Mouse (Mus musculus) kidney, postnatal 36 days (tissue): ENCODE measurements around the gene Arid1b.

Source experiments
- DNase-seq, 2 experiments: peaks; one replicate each; pipeline ENCODE4 v3.0.0; 2021 to 2022; ENCODE audit warnings: mixed read lengths in 2 of 2

Gene Arid1b

DNA sequence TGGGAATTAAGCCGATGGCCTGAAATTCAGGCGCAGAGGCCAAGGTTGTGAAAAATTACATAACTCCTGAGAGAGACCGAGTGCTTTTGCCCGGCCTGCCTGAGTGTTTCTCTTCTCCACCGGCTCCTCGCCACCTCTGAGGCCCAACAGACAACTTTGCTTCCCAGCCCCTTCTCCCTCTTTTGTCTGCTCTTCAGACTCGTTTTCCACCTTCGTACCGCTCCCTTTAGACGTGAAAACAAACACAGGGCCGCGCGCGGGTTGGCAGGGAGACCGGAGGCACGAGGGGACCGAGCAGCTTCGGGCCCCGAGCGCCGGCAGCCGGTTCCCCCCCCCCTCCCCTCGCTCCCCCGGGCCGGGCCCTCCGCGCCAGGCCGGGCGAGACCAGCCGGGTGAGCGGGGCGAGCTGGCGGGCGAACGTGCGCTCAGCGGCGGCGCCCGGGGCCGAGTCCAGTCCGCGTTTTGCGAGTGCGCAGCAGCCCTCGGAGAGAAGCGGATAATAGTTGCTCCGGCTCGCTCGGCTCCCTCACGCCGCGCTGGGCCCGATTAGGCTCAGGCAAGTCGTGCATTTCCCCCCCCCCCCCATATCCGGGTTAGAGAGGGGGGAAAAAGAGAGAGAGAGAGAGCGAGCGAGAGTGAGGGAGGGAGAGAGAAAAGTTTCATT lies at the start of gene Arid1b:
Arid1b (plus strand) TSS at position 493 of the 664 bp plus-strand sequence.
- peak; percentile 83 to 90 for DNase-seq

DNA sequence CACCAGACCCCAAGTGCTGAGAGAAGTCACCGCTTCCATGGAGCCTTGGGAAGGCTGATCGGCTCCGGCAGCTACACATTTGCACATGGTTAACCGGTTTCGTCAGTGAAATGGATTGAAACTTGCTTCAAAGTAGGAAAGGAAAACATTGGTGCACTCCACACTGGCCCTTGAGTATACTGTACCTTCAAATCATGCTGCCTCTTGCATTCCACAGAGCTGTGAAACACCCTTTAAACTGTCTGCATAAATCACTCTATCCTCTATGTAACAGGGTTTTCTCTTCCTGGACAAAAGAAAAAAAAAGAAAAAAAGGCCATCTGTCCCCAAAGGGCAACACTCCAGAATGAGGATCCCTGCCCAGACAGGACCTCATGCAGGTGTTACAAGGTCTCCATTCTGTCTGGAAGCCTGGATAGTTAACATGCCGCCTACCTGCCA lies 48.8 kb upstream of the Arid1b start:
- DNase-seq, result peak in 1 of 2 experiments; percentile 15

DNA sequence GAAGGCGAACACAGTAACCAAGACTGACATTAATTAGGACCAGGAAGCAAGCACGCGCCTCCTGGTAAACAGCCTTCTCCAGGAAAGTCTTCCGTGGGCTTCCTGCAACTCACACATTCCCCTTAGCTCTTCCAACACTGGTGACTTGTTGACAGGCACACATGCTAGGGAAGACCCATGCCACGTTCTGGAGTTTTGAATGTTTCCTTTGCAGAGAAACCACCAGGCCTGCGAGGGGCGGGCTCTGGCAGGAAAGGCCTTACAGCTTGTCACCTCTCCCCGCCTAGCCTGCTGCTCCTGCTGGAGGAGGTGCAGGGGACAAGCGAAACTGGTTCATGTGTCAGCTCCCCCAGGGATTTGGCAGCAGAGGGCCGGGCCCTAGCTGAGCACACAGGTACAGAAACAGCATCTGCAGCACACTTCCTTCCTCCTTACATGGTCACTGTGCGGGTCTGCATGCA lies 48.2 kb upstream of the Arid1b start:
- peak; percentile 78 for DNase-seq

DNA sequence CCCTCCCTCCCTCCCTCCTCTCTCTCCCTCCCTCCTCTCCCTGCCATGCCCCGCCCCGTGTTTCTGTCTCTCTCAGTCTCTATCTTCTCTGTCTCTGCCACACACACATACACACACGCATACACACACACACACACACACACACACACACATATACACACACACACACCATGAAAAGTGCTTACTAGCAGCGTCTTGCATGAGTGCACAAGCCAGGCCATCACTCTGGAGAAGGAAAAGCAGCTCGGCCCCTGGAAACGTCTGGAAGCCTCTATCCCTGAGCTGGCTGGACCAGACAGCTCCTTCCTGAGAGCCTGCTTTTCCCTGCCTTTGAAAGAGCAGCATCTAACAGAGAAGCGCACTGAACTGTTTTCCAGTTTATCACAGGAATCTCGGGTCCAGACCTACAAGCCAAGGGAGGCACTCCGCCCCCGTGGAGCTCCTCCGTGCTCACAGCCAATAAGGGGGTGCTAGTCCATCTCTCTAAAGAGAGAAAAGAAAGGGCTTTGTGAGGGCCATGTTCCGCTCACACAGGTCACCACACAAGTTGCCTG lies 47.6 kb upstream of the Arid1b start:
- peak; percentile 72 to 76 for DNase-seq

DNA sequence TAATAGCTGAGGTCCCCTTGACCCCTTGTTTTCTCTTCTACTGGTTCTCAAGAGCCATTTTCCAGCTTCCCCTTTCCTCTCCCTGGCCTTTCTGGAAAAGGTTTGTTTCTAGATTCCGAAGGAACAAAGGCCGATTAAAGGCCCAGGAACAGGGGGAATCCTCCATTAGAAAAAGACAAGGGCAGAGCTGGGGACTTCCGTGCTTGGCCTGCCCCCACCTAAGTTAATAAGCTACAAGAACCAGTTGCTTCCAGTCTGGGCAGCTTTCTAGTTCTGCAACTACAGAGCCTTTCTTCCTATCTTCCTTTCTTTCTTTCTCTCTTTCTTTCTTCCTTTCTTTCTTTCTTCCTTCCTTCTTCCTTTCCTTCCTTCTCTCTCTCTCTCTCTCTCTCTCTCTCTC lies 47.1 kb upstream of the Arid1b start:
- DNase-seq, result peak; percentile 79 to 89

DNA sequence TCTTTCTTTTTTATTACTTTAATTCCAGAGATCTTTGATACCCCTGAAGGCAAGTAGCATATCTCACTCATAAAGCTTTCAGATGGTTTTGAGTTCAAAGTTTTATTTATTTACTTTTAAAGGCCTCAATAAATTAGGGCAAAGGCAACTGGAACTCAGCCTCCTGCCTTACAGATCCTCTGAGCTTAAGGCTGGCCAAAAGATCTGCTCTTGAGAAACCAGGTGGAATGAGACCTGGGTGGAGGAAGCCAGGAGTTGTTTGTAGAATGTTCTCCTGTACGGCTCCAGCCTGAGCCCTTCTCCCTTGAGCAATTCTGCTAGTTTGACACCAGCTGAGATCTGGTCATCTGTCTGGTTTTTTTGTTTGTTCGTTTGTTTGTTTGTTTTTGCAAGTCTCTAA lies 46.7 kb upstream of the Arid1b start:
- peak; percentile 46 to 65 for DNase-seq

DNA sequence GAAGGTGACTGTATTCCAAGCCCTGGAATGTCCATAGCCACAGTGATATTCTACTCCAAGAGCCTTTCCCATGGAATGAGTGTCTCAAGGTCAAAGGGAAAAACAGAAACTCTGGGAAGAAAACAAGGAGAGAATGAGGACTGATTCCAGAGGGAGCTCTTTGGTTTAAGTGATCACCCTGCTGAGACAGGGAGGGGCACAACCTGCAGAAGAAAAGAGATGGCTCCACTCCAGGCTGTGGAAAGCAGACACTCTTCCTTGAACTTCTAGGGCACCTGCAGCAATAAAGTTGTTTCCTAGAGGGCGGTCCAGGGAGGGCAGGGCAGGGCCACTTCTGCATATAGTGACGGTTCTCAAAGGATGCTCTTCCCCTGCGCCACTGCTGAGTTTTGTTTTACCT lies 45.6 kb upstream of the Arid1b start:
- DNase-seq, result peak; percentile 42 to 51

DNA sequence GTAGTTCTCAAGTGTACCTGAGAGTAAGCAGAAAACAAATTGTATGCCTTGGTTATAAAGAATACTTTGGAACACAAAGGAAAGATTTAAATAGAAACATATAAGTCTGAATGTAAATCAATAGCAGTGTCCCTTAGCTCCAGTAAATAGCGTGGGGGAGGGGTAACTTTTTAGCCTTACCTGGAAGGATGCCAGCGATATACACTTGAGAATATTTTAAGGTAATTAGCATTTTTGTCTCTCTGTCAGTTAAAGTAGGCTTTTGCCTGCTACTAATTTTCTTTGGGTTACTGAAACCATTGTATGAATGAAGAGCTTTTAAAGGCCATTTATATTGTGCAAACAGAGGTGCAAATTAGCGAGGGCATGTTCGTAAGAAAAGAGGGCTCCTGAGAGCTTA lies 39.7 kb upstream of the Arid1b start:
- no peak for DNase-seq

DNA sequence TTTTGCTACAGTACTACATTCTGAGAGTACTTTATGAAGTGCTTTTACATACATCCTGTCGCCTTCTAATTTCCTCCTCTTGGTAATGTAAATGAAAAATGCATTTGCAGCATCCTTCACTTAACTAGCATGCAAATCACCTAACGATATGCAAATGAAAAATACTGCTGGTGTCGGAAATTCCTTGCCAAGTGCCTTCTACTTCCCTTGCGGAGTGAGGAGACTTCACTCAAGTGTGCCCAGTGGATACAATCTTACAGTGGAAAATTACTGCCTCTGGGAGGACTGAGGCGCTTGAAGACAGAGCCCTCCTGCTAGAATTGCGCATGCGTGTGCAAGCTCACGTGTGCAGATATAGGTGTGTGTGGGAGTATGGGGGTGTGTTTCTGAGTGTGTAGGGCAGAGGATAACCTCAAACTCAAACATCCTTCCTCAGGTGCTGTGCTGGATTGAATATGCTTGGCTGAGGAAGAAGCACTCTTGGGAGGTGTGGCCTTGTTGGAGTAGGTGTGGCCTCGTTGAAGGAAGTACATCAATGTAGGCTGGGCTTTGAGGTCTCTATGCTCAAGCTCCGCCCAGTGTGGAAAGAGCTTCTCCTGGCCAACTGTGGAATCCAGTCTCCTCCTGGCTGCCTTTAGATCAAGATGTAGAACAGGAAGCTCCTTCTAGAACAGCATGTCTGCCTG lies 29.8 kb upstream of the Arid1b start:
- DNase-seq, result peak in 1 of 2 experiments; percentile 33

DNA sequence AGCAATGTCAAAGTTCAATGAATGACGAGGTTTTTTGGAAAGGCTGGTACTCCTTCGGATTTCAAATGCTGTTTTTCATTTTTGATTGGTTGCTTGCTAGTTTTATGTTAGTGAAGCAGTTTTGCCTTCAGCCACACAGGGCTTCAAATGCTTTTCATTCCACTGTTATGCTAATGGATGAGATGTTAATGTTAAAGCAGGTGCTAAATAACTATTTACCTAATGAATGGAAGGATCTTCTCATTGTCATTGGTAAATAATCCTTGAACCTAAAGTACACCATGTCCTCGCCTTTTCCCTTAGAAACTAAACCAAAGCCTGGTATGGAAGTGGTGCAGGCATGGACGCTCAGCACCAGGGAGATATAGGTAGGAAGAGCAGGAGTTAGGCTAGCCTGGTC lies 26.9 kb upstream of the Arid1b start:
- no peak for DNase-seq

DNA sequence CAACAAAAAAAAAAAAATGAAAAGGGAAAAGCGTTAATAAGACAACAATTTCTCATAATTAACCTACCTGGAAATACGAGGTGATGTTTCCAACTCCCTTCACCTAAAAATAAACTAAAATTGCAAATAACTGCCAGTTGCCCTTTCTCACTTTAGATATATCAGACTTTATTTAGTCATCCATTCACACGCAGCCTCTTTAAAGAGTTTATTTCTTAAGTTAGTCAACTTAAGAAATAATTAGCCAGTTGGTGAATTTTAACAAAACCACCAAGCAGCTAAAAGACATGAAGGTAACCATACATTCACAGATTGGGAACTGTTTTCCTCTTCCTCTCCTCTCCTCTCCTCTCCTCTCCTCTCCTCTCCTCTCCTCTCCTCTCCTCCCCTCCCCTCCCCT lies 26.1 kb upstream of the Arid1b start:
- no peak for DNase-seq

DNA sequence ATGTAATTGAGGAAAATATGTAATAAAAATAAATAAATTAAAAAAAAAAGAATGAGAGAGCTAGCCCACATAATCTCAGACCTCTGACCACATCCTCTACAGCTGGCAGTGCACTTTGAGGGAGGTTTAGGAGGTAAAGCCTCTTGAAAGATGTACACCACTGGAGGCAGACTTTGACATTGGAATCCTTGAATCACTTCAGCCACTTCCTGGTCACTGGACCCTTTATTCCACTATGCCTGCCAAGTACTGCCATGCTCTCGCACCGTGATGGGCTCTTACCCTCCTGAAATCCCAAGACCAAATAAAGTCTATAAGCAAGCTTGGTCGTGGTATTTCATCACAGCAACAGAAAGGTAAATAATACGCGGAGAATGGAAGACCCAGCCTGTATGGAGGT lies 25.3 kb upstream of the Arid1b start:
- peak; percentile 24 to 60 for DNase-seq

DNA sequence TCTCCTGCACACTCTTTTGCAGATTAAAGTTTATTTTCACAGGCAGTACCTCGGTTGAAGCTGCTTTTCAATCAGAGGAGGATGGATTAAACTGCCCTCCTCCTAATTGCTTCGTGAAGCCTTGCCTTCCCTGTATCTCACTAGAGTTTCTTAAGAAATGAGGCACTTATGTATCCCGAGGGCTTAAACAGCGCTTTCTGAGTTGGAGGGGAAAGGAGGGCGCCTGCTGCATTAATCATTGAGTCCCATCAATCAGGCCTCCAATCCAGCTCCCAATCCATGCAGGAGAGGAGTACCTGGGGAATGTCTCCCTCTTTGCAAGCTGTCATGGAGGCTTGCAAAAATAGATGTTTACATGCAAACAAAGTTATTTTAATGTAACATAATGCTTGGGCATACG lies 21.9 kb upstream of the Arid1b start:
- no peak for DNase-seq

DNA sequence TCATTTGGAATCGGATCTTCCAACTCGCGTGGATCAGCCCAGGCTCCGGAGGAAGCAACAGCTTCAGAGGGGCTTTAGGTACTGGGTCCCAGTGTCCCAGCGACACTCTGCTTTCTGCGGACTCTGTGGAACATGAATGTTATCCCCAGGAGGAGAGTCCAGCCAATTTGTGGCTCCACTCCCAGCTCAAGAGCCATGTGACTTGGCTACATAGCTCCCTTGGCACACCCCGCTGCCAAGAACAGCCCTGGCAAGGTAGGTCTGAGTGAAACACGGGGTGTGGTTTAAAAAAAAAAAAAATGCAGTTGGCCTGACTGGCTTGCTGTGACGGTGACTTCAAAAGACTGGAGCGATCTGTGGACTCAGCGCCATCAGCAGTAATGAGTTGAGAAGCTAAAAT lies 19.4 kb upstream of the Arid1b start:
- peak; percentile 89 to 95 for DNase-seq

DNA sequence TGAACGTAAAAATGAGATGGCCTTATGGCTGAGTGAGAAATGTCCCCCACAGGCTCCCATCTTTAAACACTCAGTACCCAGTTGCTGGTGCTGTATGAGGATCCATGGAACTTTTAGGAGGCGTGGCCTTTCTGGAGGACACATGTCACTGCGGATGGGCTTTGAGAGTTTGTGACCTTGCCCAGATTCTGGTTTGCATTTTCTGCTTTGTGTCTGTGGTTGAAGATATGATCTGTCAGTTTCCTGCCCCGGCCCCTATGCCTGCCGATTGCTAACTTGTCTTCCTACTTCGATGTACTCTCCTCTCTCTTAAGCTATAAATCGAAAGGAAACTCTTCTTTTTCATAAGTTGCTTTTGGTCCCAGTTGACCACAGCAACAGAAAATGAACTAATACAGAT lies 14.0 kb upstream of the Arid1b start:
- DNase-seq, result no peak

DNA sequence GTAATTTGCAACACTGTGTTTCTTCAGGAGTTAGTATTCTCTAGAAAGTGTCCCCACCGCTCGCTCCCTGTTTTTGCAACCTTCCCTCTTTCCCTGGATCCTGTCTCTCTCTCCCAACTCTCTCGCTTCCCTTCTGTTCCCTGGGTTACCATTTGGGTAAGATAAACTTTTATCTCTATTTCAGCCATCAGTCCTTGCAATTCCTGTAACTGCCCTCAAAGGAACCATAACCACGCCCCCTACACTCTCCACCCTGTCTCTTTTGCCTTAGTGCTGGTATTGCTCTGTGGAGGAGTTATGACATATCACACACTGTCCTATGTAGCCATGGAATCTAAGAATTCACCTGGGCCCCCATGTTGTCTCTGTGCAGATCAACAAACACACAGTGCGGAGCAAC lies 11.3 kb upstream of the Arid1b start:
- DNase-seq, result no peak

DNA sequence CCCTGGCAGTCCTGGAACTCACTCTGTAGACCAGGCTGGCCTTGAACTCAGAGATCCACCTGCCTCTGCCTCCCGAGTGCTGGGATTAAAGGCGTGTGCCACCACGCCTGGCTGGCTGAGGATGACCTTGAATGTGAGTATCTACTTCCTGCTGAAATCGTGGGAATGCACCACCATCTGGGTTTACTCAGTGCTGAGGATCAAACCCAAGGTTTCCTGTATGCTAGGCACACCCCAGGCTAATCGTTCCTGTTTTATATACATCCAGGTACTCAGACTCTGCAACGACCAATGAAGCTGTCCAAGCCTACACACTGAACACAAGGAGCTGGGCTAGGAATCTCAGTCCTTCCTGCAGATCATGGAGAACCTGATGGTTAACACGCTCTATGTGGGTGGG lies 9.4 kb upstream of the Arid1b start:
- no peak for DNase-seq

DNA sequence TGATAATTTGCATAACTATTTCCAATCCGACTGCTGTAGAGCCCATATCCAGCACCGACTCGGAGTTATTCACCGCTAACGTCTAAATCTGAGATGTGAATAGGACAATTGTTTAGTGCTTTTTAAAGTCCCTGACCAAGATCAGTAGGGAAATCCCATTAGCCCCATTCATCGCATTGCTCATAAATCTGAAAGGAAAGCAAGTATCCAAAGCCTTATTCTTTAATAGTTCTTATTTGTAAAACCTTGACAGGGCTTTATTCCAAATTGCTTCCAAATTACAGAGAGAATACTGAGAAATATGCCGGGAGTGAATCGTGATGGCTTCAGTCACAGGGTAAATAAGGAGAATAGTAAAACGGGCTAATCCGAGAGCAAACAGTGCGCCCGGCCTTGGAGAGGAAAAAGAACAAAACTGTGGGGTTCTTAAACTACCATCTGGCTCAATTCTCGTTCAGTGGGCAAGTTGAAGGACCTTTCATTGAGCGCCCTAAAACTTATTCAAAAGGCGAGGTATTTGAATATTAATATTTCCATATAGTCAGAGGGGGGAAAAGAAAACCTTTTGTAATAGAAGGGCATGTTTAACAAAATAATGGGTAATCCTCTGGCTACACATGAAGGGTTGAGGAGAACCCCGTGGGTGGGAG lies 3.1 kb upstream of the Arid1b start:
- DNase-seq, result no peak

DNA sequence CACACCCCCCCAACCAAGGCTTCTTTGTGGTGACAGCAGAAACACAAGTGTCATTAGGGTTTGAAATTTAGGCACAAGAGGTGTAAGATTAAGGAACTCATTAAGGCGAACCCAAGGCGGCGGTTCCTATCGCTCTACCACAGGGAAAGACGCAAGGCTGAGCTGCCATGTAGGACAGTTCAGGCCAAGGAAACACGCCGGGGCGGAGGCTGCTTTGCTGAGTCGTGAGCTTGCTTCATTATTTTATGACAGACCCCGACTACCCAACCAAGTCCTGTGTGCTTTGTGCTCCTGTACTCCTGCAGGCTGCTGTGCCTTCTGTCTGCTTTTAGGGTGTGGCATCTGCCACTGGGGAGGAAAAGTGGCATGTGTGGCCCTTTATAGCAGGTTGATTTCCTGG lies 2.5 kb upstream of the Arid1b start:
- no peak for DNase-seq

DNA sequence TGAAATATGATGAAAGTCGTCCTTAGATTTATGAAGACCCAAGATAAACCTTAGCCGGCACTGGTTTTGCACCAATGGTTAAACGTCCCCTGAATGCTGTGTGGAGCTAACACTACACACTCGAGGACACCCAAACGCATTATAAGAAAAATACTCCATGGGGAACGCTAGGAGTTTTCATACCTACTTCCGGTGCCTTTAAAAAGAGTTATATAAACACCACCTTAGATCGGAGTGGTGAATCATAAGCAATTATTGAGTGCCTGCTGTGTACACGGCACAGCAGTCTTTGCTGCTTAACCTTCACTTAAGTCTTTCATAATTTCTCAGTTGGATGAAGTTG lies 664 bp upstream of the Arid1b start:
- DNase-seq, result no peak

DNA sequence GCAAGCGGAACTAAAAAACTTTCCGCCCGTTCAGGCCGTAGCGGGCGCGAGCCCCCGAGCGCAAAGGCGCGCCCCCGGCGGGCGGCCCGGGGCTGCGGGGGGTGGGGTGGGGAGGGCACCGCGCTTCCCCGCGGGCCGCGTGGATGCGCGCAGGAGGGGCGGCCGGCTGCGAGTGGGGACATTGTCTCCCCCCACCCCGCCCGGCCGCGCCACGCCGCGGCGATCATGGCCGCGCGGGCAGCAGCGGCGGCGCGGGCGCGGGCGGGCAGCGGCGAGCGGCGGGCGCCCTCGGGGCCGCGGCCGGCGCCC lies 326 bp downstream of the Arid1b start:
- no peak for DNase-seq

DNA sequence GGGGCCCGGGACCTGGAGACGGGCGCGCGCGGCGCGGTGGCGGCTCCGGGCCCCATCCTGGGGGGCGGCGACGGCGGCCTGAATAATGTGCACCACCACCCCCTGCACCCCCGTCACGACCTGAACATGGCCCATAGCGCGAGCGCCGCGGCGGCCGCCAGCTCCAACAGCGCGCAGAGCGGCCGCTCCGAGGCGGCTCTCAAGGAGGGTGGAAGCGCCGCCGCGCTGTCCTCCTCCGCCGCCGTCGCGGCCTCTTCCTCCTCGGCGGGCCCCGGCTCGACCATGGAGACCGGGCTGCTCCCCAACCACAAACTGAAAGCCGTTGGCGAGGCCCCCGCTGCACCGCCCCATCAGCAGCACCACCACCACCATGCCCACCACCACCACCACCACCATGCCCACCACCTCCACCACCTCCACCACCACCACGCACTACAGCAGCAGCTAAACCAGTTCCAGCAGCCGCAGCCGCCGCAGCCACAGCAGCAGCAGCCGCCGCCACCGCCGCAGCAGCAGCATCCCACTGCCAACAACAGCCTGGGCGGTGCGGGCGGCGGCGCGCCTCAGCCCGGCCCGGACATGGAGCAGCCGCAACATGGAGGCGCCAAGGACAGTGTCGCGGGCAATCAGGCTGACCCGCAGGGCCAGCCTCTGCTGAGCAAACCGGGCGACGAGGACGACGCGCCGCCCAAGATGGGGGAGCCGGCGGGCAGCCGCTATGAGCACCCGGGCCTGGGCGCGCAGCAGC lies 855 bp downstream of the Arid1b start:
- DNase-seq, result peak; percentile 53 to 77

DNA sequence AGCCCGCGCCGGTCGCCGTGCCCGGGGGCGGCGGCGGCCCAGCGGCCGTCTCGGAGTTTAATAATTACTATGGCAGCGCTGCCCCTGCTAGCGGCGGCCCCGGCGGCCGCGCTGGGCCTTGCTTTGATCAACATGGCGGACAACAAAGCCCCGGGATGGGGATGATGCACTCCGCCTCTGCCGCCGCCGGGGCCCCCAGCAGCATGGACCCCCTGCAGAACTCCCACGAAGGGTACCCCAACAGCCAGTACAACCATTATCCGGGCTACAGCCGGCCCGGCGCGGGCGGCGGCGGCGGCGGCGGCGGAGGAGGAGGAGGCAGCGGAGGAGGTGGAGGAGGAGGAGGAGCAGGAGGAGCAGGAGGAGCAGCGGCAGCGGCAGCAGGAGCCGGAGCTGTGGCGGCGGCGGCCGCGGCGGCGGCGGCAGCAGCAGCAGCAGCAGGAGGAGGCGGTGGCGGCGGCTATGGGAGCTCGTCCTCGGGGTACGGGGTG lies 1.5 kb downstream of the Arid1b start:
- DNase-seq, result peak; percentile 85 to 86
